Mouse (Mus musculus) Patski (cell line): ENCODE results near the gene Nexn. TPM values are rescaled to one million over a fixed set of nuclear protein-coding genes. Genes with fewer than 3 reads are reported as not detected.

Experiments
- ATAC-seq: fragments of 100-300 bp; one replicate; pipeline ENCODE4 v1.8.0; 2021
- CTCF ChIA-PET: fragments of 350-600 bp; sonication (Branson Sonifier 250); formaldehyde crosslinking; loops from one replicate; lab custom pipeline; 2022; ENCODE audit warnings: inconsistent platforms; lab: Charles Lee
- POLR2A ChIA-PET: fragments of 350-600 bp; sonication (Branson Sonifier 250); formaldehyde crosslinking; loops from one replicate; lab custom pipeline; 2022; ENCODE audit warnings: antibody characterized with exemption, inconsistent platforms; lab: Charles Lee
- DNase-seq: peaks from one replicate; pipeline ENCODE4 v3.0.0-alpha.2; 2011; ENCODE audit warnings: low read depth, low spot score
- H3K27me3 ChIP-seq: fragments of 371-371 bp; one replicate; pipeline ENCODE4 v1.5.1; 2021
- CTCF ChIP-seq: fragments of 100-300 bp; IDR thresholded peaks from one replicate; pipeline ENCODE4 v1.5.1; 2021
- in situ Hi-C: fragments of 300-500 bp; cut with MboI; formaldehyde crosslinking; loops from 3 replicates; pipeline ENCODE4 v1.11.1; 2018; ENCODE audit warnings: low pct_unique_long_range_greater_than_20kb, mixed read lengths
- polyA plus RNA-seq: library from polyadenylated mRNA; unstranded; gene quantifications from one replicate; pipeline ENCODE4 v1.2.3, GENCODE M21; 2021

The Nexn gene
- polyA plus RNA-seq, 1 experiment from 2014 or later = 20.6 TPM

GRCm38 (mm10) chr3:152284306-152284705 is 18.2 kb upstream of the Nexn start:
- no peaks in the 10 kb centered on the region for H3K27me3 ChIP-seq
- POLR2A ChIA-PET = no interaction called here
- no peak for TF ChIP-seq CTCF
- ATAC-seq = no peak
- CTCF ChIA-PET = no interaction called here
- no peak for DNase-seq
- in situ Hi-C loops = no loop called here

GRCm38 (mm10) chr3:152282126-152282525 is 16.0 kb upstream of the Nexn start:
- no peak for DNase-seq
- no peak for TF ChIP-seq CTCF
- in situ Hi-C loops = no loop called here
- CTCF ChIA-PET = interaction anchor here (1.0 to 1.9 kb wide), 5 partner anchors 10 to 34 kb away, joined by 3 to 6 read pairs (median 3); no protein-coding TSS in a partner anchor
- no peak for ATAC-seq
- POLR2A ChIA-PET = no interaction called here
- no peaks in the 10 kb centered on the region for H3K27me3 ChIP-seq

- H3K27me3 ChIP-seq = no peaks in the 10 kb centered on the region
- no peak for TF ChIP-seq CTCF
- CTCF ChIA-PET = interaction anchor here (1.0 to 2.2 kb wide), 5 partner anchors 10 to 37 kb away, joined by 3 to 6 read pairs (median 5); partner anchors contain the start of gene Nexn
- in situ Hi-C loops = no loop called here
- POLR2A ChIA-PET = no interaction called here
- ATAC-seq (peak; percentile 68), DNase-seq (no peak)
Observed at GRCm38 (mm10) chr3:152278431-152278830, 12.3 kb upstream of the Nexn start.

GRCm38 (mm10) chr3:152277912-152278311 is 11.8 kb upstream of the Nexn start:
- ChIA-PET POLR2A (no interaction called here), CTCF (interaction anchor here (1.0 to 2.2 kb wide), 4 partner anchors 9 to 18 kb away, joined by 3 to 6 read pairs (median 4); partner anchors contain the start of gene Nexn)
- H3K27me3 ChIP-seq = no peaks in the 10 kb centered on the region
- ATAC-seq = peak; percentile 14
- in situ Hi-C loops = no loop called here
- TF ChIP-seq CTCF = no peak
- no peak for DNase-seq

- in situ Hi-C loops = no loop called here
- no peak for TF ChIP-seq CTCF
- H3K27me3 ChIP-seq = no peaks in the 10 kb centered on the region
- no peak for DNase-seq
- no peak for ATAC-seq
- ChIA-PET POLR2A (interaction anchor here (0.8 kb wide), 1 partner anchor 16 kb away, joined by 4 read pairs; no protein-coding TSS in a partner anchor), CTCF (no interaction called here)
Observed at GRCm38 (mm10) chr3:152276935-152277334, 10.8 kb upstream of the Nexn start.

GRCm38 (mm10) chr3:152275008-152275407 is 8.9 kb upstream of the Nexn start:
- no peak for TF ChIP-seq CTCF
- ATAC-seq (no peak), DNase-seq (no peak)
- no peaks in the 10 kb centered on the region for H3K27me3 ChIP-seq
- ChIA-PET POLR2A (no interaction called here), CTCF (interaction anchor here (1.5 kb wide), 1 partner anchor 40 kb away, joined by 4 read pairs; no protein-coding TSS in a partner anchor)
- in situ Hi-C loops = no loop called here

GRCm38 (mm10) chr3:152272974-152273685 is 7.0 kb upstream of the Nexn start:
- ATAC-seq (no peak), DNase-seq (no peak)
- in situ Hi-C loops = no loop called here
- CTCF ChIA-PET = interaction anchor here (0.8 to 1.5 kb wide), 4 partner anchors 33 to 42 kb away, joined by 3 to 4 read pairs (median 4); no protein-coding TSS in a partner anchor
- POLR2A ChIA-PET = no interaction called here
- no peak for TF ChIP-seq CTCF
- H3K27me3 ChIP-seq = no peaks in the 10 kb centered on the region

- ChIA-PET POLR2A (no interaction called here), CTCF (interaction anchor here (1.0 to 1.3 kb wide), 2 partner anchors 9 to 34 kb away, joined by 3 to 4 read pairs; no protein-coding TSS in a partner anchor)
- DNase-seq = no peak
- TF ChIP-seq CTCF = no peak
- ATAC-seq = no peak
- in situ Hi-C loops = no loop called here
- H3K27me3 ChIP-seq = no peaks in the 10 kb centered on the region
Observed at GRCm38 (mm10) chr3:152271876-152272275, 5.7 kb upstream of the Nexn start.

- no peak for TF ChIP-seq CTCF
- CTCF ChIA-PET = interaction anchor here (1.0 to 1.2 kb wide), 2 partner anchors 10 to 11 kb away, joined by 3 read pairs; no protein-coding TSS in a partner anchor
- in situ Hi-C loops = no loop called here
- no peak for ATAC-seq
- H3K27me3 ChIP-seq = no peaks in the 10 kb centered on the region
- POLR2A ChIA-PET = no interaction called here
- no peak for DNase-seq
Observed at GRCm38 (mm10) chr3:152271071-152271710, 5.0 kb upstream of the Nexn start.

GRCm38 (mm10) chr3:152268099-152268498 is 1.9 kb upstream of the Nexn start:
- no peaks in the 10 kb centered on the region for H3K27me3 ChIP-seq

More at GRCm38 (mm10) chr3:152268099-152268498, 1.9 kb upstream of the Nexn start:
- DNase-seq = no peak
- in situ Hi-C loops = no loop called here
- ATAC-seq = no peak
- no peak for TF ChIP-seq CTCF
- POLR2A ChIA-PET = no interaction called here
- CTCF ChIA-PET = interaction anchor here (0.7 to 2.9 kb wide), 4 partner anchors 10 to 157 kb away, joined by 3 to 6 read pairs (median 4); no protein-coding TSS in a partner anchor
